Mouse (Mus musculus) small intestine, adult 2 months (tissue): ENCODE measurements around the gene Tdgf1.

Source experiments
- CTCF ChIP-seq: fragments of 200-500 bp; IDR thresholded peaks from 2 replicates; pipeline ENCODE4 v1.5.1; 2012; ENCODE audit warnings: low read depth, mild to moderate bottlenecking, control low read depth, inconsistent platforms, low read length, moderate library complexity, mixed read lengths; ENCODE audit not compliant: insufficient replicate concordance, insufficient read length; ENCODE audit errors: extremely low read depth
- POLR2A ChIP-seq: fragments of 200-500 bp; IDR thresholded peaks from 2 replicates; pipeline ENCODE4 v1.6.1; 2012; ENCODE audit warnings: low read depth, mild to moderate bottlenecking, control low read depth, inconsistent platforms, low read length, moderate library complexity

DNA sequence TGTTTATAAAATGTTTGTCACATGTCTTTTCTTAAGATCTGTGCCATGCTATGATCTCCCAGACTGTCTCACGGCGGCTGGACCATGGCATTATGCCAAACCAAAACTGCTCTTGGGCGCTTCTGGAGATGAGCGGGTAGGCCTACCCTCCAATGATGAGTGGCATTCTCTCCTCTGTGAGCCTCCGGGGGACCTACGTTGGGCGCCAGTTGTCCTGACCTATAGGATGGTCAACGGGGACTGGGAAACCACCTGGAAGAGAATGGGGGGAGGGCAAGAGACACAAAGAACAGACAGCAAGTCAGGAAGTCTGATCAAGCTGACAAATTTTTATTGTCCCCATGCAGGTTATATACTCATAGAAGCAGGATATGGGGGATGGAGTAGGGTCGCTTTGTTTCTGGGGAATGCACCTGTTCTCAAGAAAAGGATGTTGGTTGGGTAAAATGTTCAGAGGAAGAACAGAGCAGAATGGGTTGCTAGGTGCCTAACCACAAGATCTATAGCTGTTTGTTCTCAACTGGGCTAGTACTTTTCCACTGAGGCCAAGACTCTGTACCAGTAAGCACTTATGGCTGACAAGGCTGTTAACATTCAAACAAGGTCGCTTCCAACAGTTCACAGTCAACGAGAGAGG, 38.6 kb downstream of the Tdgf1 start:
- no peak for TF ChIP-seq POLR2A
- no peak for TF ChIP-seq CTCF
